Mouse (Mus musculus) layer of hippocampus, adult 9-11 months (tissue): ENCODE results near the gene Obsl1.

Source experiments
- DNase-seq: peaks from one replicate; pipeline ENCODE4 v3.0.0; 2022

Obsl1 gene

DNA sequence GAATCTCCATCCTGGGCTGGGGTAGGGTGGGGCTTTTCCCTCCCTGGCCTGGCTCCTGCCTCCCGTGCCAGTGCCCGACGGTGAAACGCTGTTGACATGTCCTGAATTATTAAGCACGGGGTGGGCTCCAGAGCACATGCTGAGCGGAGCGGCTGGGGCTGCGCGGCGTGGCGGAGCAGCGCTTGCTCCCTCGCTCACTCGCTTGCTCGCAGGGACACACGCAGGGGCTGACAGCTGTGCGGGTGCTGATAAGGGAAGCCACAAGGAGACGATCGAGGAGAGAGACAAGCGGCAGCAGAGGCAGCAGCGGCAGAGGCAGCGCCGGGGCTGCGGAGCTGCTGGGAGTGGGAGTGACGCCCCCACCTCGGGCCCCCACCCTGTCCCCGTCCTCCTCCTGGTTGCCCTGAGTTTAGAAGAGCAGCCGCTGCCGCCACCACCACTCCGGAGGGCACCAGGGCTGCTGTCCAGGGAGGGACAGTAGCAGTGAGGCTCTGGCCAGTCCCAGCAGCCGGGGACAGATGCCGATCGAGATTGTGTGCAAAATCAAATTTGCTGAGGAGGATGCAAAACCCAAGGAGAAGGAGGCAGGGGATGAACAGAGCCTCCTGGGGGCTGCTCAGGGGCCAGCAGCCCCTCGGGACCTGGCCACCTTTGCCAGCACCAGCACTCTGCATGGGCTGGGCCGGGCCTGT is 55.8 kb downstream of the Obsl1 start, which contains the start of gene Asic4:
Gene Asic4 (plus strand): TSS at position 123 of the 692 bp plus-strand sequence.
- no peak for DNase-seq

DNA sequence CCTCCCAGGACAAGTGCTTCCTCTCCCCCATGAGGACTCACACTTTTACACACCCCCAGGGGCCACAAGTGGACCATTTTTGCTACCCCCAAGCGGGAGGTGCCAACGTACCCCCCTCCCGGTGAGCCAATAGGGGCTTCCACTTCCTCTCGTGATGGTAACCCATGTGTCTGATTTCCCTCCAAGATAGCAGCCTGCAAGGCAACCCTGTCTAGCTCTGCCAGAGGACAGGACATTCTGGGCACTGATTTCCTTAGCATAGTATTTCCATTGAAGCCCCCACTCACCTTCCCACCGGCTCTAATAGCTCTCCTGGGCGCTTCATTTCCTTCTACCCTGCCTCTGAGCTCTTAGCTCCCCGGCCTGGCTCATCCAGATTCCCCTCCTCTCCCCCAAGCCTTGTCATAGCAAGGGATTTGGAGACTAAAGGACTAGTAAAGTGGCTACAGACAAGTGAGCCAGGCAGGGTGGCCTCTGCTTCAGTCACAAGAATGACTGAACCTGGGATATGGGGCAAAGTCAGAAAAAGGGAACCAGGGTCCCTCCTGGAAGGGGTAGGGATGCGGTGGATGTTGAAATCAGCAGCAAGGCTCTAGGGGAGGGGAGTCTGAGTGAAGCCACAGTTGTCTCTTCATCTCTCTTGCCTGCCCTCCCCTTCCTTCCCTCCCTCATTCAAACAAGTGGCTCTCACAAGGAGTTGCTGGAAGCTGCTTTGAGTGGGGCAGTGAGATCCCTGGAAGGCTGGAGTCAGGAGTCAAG is 56.7 kb downstream of the Obsl1 start:
- no peak for DNase-seq

DNA sequence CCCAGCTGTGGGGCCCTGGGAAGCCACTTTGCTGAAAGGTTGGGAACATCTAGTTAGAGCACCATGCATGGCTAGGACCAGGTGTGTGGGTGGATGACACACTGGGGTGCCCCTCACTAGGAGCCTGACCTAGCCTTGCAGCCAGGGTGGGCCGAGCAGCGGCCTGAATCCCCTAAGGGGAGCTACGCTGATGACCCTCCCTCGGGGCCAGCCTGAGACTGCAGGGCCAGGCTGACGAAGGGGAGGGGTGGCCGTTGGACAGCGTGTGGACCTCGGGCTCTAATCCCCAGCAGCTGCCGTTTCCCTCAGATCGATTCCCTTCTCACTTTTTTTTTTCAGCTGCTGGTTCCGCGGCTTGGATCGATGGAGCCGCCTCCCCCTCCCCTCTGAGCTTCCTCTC is 57.3 kb downstream of the Obsl1 start:
- no peak for DNase-seq

DNA sequence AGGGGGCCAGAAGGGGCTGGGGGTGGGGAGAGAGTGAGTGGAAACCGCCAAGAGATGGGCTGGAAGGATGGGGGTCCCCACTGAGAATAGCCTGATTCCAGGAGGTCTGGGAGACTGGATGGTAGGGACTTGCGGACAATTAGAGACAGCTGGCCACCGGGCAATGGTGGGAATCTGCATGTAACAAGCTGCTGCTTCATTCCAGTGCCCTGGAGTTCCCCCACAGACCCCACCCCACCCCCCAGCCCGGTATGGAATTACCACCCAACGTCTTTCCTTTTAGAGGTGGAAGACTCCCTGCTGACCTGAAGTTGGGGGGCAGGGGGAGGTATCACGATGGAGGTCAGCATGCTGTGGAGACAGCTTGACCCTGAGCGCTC is 58.2 kb downstream of the Obsl1 start:
- no peak for DNase-seq

DNA sequence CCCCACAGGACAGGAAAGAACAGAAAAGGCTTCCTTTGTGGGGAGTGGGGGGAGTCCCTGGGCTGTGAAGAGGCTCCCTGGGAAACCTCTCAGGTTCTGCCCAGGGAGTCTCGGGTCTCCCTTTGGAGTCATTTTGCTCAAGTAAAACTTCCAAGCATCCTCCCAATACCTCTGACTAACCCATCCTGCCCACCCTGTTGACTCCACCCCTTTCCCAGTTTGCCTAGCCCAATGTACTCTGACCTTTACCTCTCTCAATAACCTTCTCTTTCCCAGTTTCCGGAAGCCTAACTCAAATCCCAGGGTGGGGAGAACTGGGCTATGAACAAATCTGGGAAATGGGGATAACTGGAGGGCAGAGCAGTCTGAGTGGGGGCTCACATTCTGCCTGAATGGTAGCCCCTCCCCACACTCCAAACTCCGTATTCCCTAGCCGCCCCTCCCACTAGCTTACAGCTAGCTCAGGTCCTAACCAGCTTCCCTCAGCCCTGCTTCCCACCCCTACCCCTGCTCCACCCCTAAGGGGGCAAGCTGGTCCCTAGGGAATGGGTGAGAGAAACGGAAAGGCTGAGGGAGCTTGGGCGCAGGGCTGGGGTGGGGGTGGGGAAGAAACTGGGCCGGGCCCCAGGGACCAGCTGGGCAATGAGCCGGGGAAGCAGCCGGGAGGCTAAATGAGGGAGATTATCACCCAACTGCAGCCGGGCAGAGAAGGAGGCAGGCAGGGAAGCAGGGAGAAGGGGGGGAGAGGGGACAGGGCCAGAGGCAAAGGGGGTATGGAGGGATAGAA is 58.8 kb downstream of the Obsl1 start:
- DNase-seq, result no peak

DNA sequence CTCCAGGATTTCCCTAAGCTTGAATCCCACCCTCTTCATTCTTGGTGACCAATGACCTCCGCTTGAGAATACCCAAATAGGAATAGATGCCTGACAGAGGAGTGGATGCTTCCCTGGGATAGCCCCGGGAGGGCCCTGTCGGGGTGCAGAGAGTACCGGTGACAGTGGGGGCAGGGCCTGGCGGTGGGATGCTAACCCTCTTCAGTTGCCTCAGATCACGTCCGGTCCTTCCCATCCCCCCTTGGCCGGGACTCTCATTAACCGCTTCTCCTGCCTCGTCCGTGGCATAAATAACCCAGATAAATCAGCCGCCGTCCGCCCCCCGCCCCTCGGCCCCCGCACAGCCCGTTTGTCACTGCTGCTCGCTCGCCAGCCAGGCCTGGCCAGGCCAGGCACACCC is 59.6 kb downstream of the Obsl1 start:
- no peak for DNase-seq

DNA sequence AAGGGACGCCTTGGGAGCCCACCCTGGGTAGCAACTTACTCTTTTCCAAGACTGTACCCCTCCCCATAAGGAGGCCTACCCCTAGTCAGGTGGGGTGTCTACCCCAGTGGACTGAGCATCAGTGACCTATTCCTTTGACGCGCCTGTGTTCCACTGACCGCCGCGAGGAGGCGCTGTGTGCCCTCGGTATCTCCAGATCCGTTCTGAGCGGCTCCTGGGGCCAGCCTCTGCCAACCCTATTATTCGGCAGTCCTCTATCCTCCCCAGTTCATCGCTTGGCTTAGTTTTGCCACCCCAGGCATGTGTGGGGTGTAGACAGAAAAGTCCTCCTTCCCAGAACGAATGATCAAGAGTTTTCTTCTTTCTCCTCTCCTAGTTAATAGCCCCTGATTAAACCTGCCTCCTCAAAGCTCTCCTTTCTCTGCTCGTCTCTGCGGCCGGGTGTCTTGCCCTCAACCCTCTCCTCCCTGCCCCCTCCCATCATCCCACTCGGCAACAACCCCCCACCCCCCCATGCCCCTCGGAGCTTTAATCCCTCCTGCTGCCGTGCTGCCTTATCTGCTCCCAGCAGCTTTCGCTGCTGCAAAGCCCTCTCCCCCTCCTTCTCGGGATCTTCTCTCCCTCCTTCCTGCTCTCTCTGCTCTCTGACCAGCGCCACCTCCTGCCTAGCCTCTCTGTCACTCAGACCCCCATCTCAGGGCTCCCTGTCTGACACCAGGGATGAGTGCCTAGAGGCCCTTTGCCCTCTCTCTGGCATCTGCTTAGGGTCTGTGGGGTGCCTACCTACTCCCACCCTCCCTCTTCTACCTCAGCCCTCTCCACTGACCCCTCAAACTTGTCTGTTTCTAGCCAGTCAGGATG is 60.3 kb downstream of the Obsl1 start:
- DNase-seq, result peak; percentile 71

DNA sequence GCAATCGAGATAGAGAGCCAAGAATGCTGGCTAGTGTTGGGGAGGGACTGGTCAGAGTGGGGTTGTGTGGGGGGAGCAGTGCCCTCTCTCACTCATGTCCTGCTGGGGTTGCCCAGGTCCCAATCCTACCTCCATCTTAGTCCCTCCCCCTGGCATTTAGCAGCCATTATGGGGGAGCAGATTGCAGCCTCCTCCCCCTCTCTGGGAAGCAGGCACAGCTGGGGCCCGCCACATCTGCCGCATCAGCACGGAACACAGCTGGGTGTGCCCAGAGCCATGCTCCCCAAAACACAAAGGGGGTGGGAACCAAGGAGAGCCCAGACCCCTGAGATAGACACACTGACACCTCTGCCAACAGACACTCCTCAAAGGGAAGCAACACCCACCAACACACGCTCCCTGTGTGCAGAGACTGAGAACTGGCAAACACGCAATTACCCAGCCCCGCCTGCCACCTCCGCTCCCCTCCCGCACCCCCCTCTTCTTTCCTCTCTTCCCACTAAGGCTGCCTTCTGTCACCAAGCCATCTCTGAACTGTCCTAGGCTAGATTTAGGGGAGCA is 61.0 kb downstream of the Obsl1 start:
- peak; percentile 79 for DNase-seq

DNA sequence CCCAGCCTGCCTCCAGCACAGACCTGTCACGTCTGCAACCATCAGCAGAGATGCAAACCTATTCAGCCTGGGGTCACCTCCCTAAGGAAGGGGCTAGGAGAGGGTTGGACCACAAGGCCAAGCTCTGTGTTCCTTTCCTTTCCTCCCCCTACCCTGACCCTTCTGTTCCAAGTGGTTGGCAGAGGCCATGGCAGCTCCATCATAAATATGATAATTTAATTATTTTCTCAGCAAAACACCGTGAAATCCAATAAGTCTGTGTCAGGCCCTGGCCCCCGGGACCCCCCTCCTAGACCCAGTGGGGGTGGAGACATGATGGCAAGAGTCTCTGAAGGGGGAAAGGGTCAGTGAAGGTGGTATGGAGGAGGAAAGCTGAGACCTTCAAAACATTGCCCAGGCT is 62.0 kb downstream of the Obsl1 start:
- no peak for DNase-seq

DNA sequence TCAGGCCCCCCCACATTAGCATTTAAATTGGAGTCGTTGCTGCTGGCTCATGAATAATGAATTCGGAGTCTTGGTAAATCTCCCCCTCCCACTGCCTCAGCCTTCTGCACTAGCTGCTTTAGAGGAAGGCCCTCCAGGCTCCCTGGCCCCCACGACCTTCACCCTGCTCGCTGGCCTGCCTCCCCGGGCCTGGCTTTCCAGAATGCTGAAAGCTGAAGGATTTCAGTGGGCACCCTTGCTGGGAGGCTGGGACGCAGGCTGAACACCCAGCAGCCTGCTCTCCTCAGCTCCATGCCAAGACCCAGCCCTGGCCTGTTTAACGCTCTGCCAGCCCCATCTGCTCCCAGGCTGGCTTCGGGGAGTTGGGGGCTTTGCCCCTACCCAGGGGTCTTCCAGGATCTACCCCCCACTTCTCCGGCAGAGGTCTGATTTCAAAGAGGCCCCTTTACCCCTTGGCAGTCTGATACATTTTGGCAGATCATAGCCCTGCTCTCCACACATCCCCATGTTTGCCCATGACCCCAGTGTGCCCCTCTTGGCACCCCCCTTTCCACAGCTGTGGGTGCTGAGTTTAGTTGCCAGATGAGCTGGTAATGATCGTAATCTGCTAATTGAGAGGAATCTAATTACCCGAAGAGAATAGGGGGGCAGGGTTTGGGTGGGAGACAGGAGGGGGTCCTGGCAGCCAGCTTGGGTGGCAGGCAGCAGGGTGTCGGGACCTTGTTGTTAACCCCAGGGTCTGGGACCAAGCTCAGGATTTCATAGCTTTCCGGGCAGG is 62.8 kb downstream of the Obsl1 start:
- no peak for DNase-seq

DNA sequence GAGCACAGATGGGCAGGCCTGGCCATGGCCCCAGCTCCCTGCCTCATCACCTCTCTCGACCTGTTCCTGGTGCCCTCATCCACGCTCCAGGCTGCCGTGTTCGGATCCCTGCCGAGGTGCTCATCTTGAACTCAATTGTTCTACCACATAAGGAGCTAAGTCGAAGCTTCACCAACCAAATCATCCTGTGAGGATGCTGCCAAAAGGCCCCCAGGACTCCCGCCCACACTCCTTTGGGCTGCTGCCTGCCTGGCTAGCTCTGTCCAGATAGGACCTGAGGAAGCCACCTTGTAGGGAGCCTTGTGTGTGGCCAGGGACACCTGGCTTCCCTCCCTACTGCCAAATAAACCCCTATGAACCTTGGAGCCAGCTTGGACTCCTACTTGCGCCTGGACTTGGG is 63.4 kb downstream of the Obsl1 start:
- no peak for DNase-seq

DNA sequence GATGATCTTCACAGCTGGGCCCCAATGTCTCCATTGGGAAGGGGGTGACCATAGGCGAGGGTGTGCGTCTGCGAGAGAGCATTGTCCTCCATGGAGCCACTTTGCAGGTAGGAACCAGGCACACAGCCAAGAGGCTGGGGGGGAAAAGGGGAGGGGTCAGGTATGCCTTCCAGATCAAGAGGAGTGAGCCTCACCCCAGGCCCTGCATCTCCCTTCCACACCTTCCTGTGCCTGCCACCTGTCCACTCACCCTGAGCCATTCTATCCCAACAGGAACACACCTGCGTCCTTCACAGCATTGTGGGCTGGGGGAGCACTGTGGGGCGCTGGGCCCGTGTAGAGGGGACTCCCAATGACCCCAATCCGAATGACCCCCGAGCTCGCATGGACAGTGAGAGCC is 64.1 kb downstream of the Obsl1 start:
- no peak for DNase-seq

DNA sequence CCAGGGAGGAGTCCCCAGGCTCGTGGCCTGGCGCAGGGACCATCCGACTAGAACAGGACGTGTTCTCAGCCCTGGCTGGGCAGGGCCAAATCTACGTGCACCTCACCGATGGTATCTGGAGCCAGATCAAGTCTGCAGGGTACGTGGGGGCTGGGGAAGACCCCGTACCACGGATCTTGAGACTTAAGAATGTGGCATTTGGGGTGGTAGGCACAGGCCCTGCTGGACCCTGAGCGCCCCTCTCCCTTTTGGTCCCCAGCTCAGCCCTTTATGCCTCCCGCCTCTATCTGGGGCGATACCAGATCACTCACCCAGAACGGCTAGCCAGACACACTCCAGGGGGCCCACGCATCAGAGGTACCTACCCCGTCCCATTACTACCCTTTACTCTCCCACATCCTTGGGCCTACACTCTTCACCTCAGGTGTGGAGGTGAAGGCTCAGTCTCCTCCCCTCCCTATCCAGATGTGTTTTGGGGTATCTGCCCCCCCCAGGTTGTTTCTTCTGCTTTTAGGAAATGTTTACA is 64.7 kb downstream of the Obsl1 start:
- DNase-seq, result no peak

DNA sequence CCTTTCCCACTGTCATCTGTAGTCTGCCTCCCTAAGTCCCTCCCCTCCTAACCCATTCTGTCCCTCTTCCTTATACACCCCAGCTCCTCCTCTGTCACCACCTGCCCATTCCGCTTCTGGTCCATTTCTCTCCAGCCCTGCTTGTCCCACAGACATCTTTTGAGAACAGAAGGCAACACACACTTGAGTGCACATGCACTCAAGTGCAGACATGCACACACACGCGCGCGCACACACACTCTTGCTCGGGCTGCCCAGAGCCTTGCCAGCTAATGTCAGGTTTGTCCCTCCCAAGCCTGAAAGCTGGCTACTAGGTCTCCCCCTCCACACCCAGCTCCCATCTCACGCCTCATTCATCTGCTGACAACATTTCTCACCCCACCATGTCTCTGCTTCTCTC is 65.6 kb downstream of the Obsl1 start:
- no peak for DNase-seq

DNA sequence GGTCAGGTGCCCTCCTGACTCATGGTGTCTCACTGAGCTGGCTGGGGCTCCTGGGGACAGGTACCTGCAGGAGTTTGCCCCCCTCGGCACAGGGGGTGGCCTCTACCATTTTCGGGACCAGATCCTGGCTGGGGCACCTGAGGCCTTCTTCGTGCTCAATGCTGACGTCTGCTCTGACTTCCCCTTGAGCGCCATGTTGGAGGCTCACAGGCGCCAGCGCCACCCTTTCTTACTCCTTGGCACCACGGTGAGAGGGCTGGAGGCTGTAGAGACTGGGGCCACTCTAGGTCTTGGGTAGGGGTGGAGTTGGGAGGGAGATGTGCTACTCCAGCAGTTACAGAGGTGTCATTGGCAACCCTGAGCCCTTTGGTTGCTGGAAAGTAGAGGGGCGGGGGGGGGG is 67.5 kb downstream of the Obsl1 start:
- no peak for DNase-seq

DNA sequence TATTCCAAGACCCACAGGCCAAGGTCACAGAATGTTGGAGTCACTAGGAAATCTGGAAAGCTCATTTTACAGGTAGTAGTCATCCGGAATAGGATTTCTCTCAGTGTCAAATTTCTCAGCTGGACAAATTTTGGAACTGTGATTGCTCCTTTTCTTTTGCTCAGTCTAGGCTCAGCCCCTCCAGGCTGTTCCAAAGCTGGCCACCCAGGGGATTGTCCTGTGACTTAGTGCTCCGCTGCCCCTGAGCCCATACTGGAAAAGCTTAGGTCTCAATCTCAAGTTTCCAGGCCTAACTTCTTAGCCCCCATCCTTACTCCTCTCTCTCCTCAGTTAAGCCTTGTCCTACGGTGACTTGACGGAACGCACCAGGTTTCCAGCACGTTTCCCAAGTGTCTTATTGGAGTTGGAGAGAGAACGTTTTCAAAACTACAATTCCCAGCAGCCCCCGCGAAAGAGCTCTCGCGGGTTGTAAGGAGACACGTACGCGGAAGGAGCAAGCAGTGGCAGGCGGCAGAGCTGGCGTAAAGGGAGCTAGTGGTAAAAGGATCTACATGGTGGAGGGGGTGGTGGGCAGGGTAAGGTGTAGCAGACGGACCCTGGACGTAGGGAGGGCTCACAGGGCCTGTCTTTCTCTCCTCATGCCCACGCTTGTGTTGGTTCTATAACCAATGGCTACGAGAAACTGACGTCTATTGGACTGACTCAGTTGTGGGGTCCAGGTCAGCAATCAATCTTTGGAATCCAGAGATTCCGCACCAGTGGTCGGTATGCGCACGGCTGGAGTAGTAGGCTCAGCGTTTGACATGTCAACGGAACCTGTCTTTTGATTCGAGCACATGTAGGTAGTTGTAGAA is 70.5 kb downstream of the Obsl1 start, which contains the start of gene Gmppa:
Gene Gmppa (plus strand): TSS at position 456 of the 854 bp plus-strand sequence.
- peak; percentile 86 for DNase-seq
